Mouse (Mus musculus): Measurements from ENCODE around the gene Ccrl2. TPM values are rescaled to one million over a fixed set of nuclear protein-coding genes. Genes with fewer than 3 reads are reported as not detected.

Ccrl2 gene
- 1.9 and 2.1 TPM in 2 replicates for polyA plus RNA-seq (2012; rRNA removed)

- no peak for TF ChIP-seq POLR2A (IDR thresholded peaks at IDR 0.05; ENCODE audit: extremely low read depth, insufficient read depth, low read length)
- TF ChIP-seq CTCF (IDR thresholded peaks at IDR 0.05; ENCODE audit: extremely low read depth, insufficient read depth, low read length) = no peak
- H3K4me1 ChIP-seq (ENCODE audit: control insufficient read depth, insufficient read depth, low read length) = no peaks in the 10 kb centered on the region
- H3K4me3 ChIP-seq (ENCODE audit: insufficient read depth, low read length) = peak within 1 kb of the TSS; percentile 33
- H3K27ac ChIP-seq (ENCODE audit: insufficient read depth, low read length) = no peak within 1 kb of the TSS
These were observed at the start of gene Ccrl2 for GRCm38 (mm10) chr9:111056798-111057543. Ccrl2 (minus strand) TSS chr9:111057519.

GRCm38 (mm10) chr9:111103893-111104292 lies 46.6 kb upstream of the Ccrl2 start:
- Histone ChIP-seq H3K27ac (ENCODE audit: insufficient read depth, low read length) (no peak overlapping the region), H3K4me1 (ENCODE audit: control insufficient read depth, insufficient read depth, low read length) (no peaks in the 10 kb centered on the region), H3K4me3 (ENCODE audit: insufficient read depth, low read length) (no peak overlapping the region)
- TF ChIP-seq CTCF (IDR thresholded peaks at IDR 0.05; ENCODE audit: extremely low read depth, insufficient read depth, low read length) (no peak), POLR2A (IDR thresholded peaks at IDR 0.05; ENCODE audit: extremely low read depth, insufficient read depth, low read length) (no peak)

GRCm38 (mm10) chr9:111103293-111103692 lies 46.0 kb upstream of the Ccrl2 start:
- no peak overlapping the region for H3K4me3 ChIP-seq (ENCODE audit: insufficient read depth, low read length)
- no peaks in the 10 kb centered on the region for H3K4me1 ChIP-seq (ENCODE audit: control insufficient read depth, insufficient read depth, low read length)
- no peak for TF ChIP-seq CTCF (IDR thresholded peaks at IDR 0.05; ENCODE audit: extremely low read depth, insufficient read depth, low read length)
- no peak for TF ChIP-seq POLR2A (IDR thresholded peaks at IDR 0.05; ENCODE audit: extremely low read depth, insufficient read depth, low read length)
- no peak overlapping the region for H3K27ac ChIP-seq (ENCODE audit: insufficient read depth, low read length)

- H3K4me1 ChIP-seq (ENCODE audit: control insufficient read depth, insufficient read depth, low read length) = no peaks in the 10 kb centered on the region
- H3K27ac ChIP-seq (ENCODE audit: insufficient read depth, low read length) = no peak overlapping the region
- no peak for TF ChIP-seq POLR2A (IDR thresholded peaks at IDR 0.05; ENCODE audit: extremely low read depth, insufficient read depth, low read length)
- TF ChIP-seq CTCF (IDR thresholded peaks at IDR 0.05; ENCODE audit: extremely low read depth, insufficient read depth, low read length) = no peak
- no peak overlapping the region for H3K4me3 ChIP-seq (ENCODE audit: insufficient read depth, low read length)
These were observed 43.1 kb upstream of the Ccrl2 start for GRCm38 (mm10) chr9:111100406-111100805.

GRCm38 (mm10) chr9:111097543-111097942 lies 40.2 kb upstream of the Ccrl2 start:
- Histone ChIP-seq H3K4me1 (ENCODE audit: control insufficient read depth, insufficient read depth, low read length) (no peaks in the 10 kb centered on the region), H3K27ac (ENCODE audit: insufficient read depth, low read length) (no peak overlapping the region), H3K4me3 (ENCODE audit: insufficient read depth, low read length) (no peak overlapping the region)
- TF ChIP-seq CTCF (IDR thresholded peaks at IDR 0.05; ENCODE audit: extremely low read depth, insufficient read depth, low read length) (no peak), POLR2A (IDR thresholded peaks at IDR 0.05; ENCODE audit: extremely low read depth, insufficient read depth, low read length) (no peak)

- Histone ChIP-seq H3K27ac (ENCODE audit: insufficient read depth, low read length) (no peak overlapping the region), H3K4me1 (ENCODE audit: control insufficient read depth, insufficient read depth, low read length) (no peaks in the 10 kb centered on the region), H3K4me3 (ENCODE audit: insufficient read depth, low read length) (no peak overlapping the region)
- TF ChIP-seq POLR2A (IDR thresholded peaks at IDR 0.05; ENCODE audit: extremely low read depth, insufficient read depth, low read length) (no peak), CTCF (IDR thresholded peaks at IDR 0.05; ENCODE audit: extremely low read depth, insufficient read depth, low read length) (no peak)
These were observed 39.4 kb upstream of the Ccrl2 start for GRCm38 (mm10) chr9:111096419-111097326.

GRCm38 (mm10) chr9:111095710-111096109 lies 38.4 kb upstream of the Ccrl2 start:
- TF ChIP-seq POLR2A (IDR thresholded peaks at IDR 0.05; ENCODE audit: extremely low read depth, insufficient read depth, low read length) = no peak
- TF ChIP-seq CTCF (IDR thresholded peaks at IDR 0.05; ENCODE audit: extremely low read depth, insufficient read depth, low read length) = no peak
- Histone ChIP-seq H3K4me3 (ENCODE audit: insufficient read depth, low read length) (no peak overlapping the region), H3K27ac (ENCODE audit: insufficient read depth, low read length) (no peak overlapping the region), H3K4me1 (ENCODE audit: control insufficient read depth, insufficient read depth, low read length) (no peaks in the 10 kb centered on the region)

GRCm38 (mm10) chr9:111094626-111095025 lies 37.3 kb upstream of the Ccrl2 start:
- TF ChIP-seq CTCF (IDR thresholded peaks at IDR 0.05; ENCODE audit: extremely low read depth, insufficient read depth, low read length) (no peak), POLR2A (IDR thresholded peaks at IDR 0.05; ENCODE audit: extremely low read depth, insufficient read depth, low read length) (no peak)
- H3K4me1 ChIP-seq (ENCODE audit: control insufficient read depth, insufficient read depth, low read length) = no peaks in the 10 kb centered on the region
- H3K27ac ChIP-seq (ENCODE audit: insufficient read depth, low read length) = no peak overlapping the region
- H3K4me3 ChIP-seq (ENCODE audit: insufficient read depth, low read length) = no peak overlapping the region

GRCm38 (mm10) chr9:111093094-111093493 lies 35.8 kb upstream of the Ccrl2 start:
- no peaks in the 10 kb centered on the region for H3K4me1 ChIP-seq (ENCODE audit: control insufficient read depth, insufficient read depth, low read length)
- no peak overlapping the region for H3K27ac ChIP-seq (ENCODE audit: insufficient read depth, low read length)
- TF ChIP-seq POLR2A (IDR thresholded peaks at IDR 0.05; ENCODE audit: extremely low read depth, insufficient read depth, low read length) (no peak), CTCF (IDR thresholded peaks at IDR 0.05; ENCODE audit: extremely low read depth, insufficient read depth, low read length) (peak; percentile 89)
- H3K4me3 ChIP-seq (ENCODE audit: insufficient read depth, low read length) = no peak overlapping the region
